Mouse (Mus musculus) frontal cortex, adult 2 months (tissue): Measurements from ENCODE around the gene Parp11. TPM values are rescaled to one million over a fixed set of nuclear protein-coding genes. Genes with fewer than 3 reads are reported as not detected.
"Not testable (repeated sequence)": the region's sequence is repeated elsewhere in the genome, so short reads cannot be mapped to it uniquely, and the experiment has no call there.

Experiments
- DNase-seq, 2 experiments: peaks; one replicate each; pipeline ENCODE4 v3.0.0; 2022; ENCODE audit warnings: low spot score in 1 of 2; ENCODE audit errors: extremely low spot score in 1 of 2
- polyA plus RNA-seq: library from polyadenylated mRNA; depleted of rRNA; stranded (reverse); fragments of >200 nt; gene quantifications from 2 replicates; pipeline ENCODE4 v1.2.3, GENCODE M21; 2012

Parp11 gene
- polyA plus RNA-seq, 1 experiment = 32.0 TPM

GRCm38 (mm10) chr6:127494357-127494756 lies 47.7 kb downstream of the Parp11 start:
- DNase-seq = no peak

DNA sequence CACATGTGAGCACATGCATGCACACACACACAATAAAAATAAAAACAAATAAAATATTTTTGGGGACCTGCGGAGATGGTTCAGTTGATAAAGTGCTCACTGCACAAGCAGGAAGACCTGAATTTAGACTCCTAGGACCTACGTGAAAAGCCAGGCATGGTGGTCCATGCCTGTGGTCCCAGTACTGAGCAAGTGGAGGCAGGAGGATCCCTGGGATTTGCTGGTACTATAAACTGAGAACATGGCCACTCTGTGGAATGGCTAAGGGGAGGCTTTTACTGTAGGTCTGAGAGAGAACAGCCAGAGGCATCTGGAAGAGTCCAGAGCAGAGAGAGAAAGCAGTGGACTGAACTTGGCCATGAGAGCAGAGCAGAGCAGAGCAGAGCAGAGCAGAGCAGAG lies 48.6 kb downstream of the Parp11 start:
- DNase-seq = no peak

DNA sequence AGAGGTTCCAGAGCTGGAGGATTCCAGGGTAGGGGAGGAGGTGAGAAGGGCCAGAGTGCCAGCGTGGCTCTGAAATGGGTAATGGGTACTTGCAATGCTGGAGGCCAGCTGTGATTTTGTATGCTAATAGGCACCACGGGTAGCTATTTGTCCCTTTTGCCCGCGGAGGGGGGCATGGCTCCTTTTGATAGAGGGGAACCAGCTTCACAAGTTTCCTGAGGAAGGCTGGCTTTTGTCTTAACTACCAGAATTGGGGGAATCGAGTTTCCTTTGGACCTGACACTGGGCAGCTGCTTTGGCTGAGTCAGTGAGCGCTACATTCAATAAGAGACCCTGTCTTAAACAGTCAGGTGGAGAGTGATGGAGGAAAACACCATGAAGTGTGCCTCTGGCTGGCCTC lies 49.2 kb downstream of the Parp11 start:
- DNase-seq = no peak

- DNase-seq = no peak
These were observed 50.4 kb downstream of the Parp11 start for GRCm38 (mm10) chr6:127496841-127497656.

DNA sequence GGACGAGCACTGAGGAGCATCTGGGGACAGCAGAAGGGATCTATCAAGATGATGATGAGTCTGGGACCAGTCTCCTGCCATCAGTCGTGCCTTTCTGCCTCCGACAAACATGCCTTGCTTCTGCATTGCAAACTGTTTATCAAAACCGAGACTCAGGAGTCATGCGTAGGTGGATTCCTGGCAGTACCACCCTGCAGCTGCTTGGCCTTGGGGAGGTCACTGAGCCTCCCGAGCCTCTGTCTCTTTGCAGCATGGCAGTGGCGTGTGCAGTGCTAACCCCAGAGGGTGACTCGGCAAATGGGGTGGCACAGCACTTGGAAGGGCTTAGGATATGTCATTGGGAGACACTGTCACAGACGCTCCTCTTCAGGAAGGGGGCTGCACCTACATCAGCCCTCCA lies 53.5 kb downstream of the Parp11 start:
- DNase-seq = no peak

- DNase-seq = no peak
These were observed 54.2 kb downstream of the Parp11 start for GRCm38 (mm10) chr6:127500806-127501205.

DNA sequence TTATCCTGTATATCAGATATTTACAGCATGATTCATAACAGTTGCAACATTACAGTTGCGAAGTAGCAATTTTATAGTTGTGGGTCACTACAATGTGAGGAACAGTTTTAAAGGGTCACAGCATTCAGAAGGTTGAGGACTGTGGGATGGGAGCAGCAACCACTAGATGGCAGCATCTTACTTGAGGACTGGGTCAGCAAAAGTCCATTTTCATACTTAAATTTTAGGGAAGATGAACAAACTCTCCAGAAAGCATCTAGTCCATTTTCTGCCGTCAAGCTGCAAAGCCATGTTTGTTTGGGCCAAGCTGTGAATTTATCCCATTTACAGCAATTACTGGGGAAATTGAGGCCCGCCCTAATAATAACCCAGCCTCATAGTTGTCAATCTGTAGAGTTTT lies 55.9 kb downstream of the Parp11 start:
- DNase-seq = peak; percentile 46 to 78

DNA sequence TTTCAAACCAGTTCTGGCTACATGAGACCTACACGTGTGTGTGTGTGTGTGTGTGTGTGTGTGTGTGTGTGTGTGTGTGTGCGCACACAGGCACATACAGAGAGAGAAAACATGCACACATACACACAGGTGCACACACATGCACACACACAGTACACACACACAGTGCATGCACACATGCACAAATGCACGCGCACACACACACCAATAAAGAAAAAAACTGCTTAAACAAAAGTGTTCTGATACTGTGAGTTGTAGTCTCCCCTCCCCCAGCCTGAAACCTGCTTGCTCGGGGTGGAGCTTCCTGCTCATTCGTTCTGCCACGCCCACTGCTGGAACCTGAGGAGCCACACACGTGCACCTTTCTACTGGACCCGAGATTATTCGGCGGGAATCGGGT lies 67.1 kb downstream of the Parp11 start:
- DNase-seq = not testable (repeated sequence)

DNA sequence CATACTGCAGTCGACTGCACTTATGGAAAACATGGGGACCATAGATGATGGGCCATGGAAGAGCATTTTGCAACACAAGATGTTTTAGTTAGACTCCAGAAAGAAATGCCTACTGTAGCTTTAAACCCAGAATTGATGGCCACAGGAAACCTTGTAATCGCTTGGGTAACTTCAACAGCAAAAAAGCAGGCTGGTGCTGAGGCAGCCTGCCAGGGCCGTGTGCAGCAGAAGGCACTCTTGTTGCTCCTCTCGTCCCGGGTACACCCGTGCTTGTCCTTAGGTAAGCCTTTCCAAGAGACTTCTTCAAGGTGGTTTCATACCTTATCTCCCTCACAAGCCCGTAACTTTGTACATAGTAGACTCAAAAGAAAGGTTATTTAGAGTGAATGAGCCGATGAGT lies 74.5 kb downstream of the Parp11 start:
- no peak for DNase-seq

DNA sequence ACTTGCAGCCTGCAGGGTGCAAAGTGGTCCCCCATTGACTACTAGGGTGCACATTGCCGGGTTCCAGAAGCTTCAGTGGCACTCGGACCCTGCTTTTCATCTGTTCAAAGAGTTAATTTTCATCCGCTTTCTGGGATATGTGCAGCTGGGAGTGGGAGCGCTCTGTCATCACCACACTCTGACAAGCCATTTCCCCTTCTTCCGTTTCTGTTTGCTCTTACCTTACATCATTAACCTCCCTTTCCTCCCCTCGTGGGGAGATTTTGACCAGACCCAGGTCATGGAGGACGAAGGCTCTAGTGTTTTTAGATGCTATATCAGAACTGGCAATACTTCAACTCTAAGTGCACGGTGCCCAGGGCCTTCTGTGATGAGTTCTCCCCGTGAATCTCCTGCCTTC lies 75.7 kb downstream of the Parp11 start:
- DNase-seq = no peak

DNA sequence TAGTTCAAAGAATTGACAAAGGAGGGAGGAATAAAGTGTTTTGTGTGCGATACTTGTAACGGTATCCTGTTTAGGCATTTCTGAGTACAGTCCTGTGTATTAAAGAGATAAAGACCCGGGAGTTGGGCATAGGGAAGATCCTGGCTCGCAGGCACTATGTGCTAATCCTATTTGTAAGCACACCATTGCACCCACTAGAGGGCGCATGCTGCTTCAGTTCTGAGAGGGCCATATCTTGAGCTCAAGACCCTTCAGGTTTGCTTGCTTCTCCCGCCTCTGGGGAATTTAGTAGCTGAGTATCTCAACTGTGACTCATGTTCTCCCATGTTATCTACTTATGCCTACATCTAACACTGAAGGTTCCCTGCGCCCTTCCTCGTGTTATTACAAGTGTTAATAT lies 77.8 kb downstream of the Parp11 start:
- peak in 1 of 2 experiments; percentile 67 for DNase-seq

GRCm38 (mm10) chr6:127528625-127529024 lies 82.0 kb downstream of the Parp11 start:
- no peak for DNase-seq

DNA sequence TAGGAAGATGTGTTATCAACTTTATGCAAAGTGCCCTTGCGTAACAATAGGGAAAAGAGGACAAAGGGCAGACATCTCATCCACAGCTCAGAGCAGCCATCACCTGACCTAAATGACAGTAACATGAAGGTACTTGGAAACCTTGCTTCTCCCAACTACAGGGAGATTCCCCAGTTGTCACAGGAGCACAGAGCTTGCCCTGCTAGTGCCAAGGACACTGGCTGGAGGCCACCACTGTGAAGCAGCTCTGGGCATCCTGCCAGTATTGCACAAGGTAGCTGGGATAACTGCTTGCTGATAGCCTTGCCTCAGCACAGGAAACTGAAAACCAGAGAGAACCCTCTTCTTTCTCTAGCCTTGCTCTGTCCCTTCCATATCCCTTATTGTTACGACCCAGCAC lies 82.8 kb downstream of the Parp11 start:
- DNase-seq = peak in 1 of 2 experiments; percentile 36

- no peak for DNase-seq
These were observed 83.6 kb downstream of the Parp11 start for GRCm38 (mm10) chr6:127530206-127530605.

DNA sequence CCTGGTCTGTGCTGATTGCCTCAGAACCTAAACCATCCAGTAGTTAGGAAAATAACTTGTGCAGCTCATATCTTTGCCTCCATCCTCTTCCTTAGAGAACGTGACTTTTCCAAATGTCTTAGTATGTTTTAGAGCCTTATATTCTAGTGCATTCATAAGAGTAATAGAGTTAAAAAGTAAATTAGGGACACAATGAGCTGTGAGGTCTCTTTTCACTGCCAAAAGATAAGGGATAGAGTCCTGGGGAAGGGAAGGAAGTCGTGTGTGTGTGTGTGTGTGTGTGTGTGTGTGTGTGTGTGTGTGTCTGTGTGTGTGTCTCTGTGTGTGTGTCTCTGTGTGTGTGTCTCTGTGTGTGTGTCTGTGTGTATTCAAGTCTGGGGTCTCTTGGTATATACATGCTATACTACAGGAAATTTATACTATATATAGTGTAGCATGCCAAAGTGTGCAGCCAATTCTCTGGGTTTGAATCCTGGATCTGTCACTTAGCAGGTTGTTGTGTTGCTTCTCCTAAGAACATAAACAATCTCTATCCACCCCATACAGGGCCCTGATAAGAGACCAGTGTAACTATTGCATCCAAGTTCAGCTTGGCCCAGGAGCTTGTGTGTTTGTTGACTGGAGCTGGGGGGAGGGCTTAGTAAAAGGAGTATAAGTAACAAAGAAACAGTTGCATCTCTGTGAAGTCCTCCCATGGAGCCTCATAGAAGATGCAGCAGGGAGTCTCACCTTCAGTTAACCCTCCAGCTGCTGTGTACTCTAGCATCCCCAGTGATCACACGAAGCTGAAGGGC lies 85.0 kb downstream of the Parp11 start:
- no peak for DNase-seq

DNA sequence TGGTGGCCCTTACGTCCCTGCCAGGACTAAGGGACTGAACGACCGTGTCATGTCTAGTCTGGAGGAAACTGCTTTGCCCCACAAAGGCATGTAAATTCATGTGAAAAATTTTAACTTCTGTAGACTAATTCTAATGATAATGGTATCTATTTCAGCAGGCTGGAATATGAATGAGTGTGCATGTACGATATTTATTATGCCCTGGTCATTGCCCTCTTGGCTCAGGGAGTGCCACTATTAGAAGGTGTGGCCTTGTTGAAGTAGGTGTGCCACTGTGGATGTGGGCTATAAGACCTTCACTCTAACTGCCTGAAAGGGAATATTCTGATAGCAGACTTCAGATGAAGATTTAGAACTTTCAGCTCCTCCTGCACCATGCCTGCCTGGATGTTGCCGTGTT lies 85.7 kb downstream of the Parp11 start:
- DNase-seq = no peak

DNA sequence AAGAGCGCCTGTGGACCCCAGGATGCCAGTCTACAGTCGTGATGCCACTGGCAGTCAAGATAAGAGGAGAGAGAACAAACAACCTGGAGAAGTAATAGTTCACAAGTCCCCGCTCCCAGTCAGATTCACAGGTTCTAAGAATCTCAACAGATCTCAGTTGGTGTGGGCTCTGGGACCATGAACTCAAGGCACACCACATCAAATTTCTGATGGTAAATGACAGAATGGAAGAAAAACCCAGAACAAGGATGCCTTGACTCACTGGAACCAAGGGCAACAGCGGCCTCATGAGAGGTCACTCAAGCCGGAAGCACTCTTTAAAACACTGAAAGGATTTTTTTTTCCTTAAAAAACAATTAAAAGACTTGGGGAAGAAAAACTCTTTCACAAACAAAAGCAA lies 87.1 kb downstream of the Parp11 start:
- DNase-seq = no peak

DNA sequence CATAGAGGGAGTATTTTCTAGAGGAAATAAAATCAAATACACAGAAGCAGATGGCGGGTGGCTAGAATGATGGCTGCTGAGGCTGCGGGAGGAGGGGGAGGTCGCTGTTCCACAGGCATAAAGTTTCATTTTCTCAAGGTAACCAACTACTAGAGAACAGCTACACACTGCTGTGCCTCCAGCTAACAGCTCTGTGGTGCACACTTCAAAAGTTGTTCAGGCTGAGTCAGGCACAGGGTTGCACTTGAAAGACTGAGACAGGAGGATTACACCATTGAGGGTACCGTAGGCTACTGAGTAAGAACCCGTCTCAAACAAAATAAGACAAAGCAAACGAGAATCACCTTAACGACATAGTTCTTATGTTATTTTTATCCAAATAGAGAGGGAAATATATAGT lies 90.4 kb downstream of the Parp11 start:
- peak in 1 of 2 experiments; percentile 23 for DNase-seq

GRCm38 (mm10) chr6:127538118-127538517 lies 91.5 kb downstream of the Parp11 start:
- no peak for DNase-seq

- no peak for DNase-seq
These were observed 92.6 kb downstream of the Parp11 start for GRCm38 (mm10) chr6:127539226-127539625.

- DNase-seq = no peak
These were observed 93.0 kb downstream of the Parp11 start for GRCm38 (mm10) chr6:127539659-127540058.

GRCm38 (mm10) chr6:127540517-127540916 lies 93.9 kb downstream of the Parp11 start:
- no peak for DNase-seq
